Mouse (Mus musculus): ENCODE measurements around the gene Pitpnc1.

Pitpnc1 gene

DNA sequence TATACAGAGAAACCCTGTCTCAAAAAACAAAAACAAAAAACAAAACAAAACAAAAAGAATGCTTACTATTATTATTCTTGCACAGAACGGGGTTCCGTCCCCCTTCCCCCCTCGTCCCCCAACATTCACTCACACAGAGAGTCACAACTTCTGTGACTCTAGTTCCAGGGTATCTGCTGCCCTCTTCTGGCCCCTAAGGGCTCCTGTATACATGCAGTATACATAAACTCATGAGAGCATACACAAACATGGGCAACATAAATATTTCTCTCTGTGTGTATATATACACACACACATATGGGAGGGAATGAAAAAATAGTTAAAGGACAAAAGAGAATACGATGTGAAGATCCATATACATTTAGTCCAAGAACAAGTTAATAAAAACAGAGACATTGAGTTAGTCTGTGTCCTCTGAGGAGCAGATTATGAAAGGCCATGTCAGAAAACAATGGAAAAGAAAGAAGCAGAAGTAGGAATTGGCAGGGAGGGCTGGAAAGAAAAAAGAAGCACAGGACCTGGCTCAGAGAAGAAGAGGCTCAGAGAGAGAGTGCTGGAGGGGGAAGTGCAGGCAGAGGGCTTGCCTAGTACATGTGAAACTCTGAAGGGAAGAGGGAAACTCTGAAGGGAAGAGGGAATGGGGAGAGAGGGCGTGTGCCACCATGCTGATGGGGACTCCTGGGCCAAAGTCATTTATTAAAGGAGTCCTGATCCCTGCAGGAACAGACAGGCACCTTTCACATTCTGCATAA is 68.5 kb downstream of the Pitpnc1 start:
- DNase-seq: no peak

DNA sequence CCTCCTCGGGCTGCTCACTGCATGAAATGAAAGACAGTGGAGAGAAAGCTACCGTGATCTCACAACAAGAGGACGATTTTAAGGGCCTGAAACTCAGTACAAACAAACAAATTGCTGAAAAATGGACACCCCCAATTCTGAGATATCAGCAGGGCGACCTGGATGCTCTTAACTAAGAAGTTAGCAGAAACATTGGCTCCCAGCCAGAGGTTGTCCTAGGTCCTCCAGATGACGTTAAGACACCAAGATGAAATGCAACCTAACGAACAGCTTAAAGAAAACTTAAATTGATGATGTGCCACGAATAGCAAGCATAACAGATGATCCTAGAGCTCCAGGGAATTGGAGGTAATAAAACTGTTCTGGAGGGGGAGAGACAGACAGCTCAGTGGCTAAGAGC is 69.7 kb downstream of the Pitpnc1 start:
- no peak for DNase-seq

DNA sequence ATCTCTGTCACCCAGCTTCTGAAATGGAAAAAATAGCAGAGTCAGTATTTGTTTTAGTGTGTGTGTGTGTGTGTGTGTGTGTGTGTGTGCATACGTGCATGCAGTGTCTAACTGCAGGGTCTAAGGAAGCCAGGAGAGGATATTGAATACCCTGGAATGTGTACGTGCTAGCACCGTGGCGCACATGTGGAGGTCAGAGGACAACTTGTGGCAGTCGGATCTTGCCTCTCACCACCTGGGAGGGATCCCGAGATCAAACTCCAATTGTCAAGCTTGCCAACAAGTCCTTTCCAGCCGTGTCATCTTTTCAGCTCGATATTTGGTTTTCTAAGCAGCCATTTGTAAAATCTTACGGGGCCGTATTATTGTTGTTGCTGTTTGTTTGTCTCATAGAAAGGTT is 70.5 kb downstream of the Pitpnc1 start:
- DNase-seq: no peak

DNA sequence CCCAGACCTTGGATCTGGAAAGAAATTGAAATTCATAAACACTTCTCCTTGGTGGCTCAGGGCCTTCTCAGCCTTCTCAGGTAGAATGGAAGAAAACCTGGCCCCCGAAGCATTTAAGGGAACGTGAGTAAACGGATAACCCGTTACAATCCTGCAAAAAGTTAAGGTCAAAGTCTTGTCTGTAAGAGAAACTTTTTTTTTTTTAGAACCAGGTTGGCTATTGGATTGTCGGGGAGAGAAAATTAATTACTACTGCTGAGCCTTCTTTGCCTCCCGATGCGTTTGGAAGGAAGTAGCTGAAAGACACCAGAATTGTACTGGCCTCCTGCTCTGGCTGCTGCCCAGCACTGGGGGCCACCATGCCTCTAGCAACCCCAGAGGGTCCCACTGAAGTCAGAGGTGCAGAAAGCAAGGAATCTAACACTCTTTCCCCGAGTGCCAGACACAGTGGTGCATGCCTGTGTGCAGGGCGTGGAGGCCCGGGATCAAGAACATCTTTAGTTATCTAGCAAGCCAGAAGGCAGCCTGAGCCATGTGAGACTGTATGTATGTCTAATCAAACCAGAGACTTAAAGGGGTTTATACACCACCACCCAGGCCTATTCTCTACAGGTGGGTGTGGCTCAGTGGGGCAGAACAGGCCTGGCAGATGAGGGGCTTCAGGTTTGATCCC is 73.0 kb downstream of the Pitpnc1 start:
- no peak for DNase-seq

DNA sequence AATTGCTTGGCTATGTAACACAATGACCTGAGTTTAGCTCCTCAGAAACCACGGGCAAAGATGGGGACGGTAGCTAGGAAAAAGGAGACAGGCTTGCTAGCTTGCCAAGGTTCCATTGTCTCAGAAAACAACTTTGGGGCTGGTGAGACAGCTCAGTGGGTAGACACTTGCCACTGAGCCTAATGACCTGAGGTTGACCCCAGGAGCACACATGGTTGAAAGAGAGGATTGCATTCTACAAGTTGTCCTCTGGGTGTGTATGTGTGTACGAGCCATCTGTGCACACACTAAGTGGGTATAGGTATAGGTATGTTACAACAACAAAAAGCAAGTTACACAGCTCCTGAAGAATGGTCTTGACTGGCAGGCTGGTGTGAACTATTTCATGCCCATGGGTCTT is 76.3 kb downstream of the Pitpnc1 start:
- DNase-seq: no peak

DNA sequence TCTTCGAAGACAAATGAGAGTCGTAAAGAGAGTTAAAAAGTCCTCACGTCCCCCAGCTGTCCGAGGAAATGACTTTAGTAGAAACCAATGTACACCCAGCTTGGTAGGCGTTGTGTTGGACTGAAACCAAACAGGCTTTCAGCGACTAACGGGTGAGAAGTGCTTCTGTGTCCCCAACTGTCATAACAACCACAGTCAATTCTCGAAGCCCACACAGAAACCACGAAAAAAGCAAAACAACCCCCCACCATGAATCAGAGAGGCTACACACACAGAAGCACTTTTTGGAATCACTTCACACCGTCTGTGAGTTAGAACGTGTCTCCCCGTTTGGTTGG is 76.7 kb downstream of the Pitpnc1 start:
- DNase-seq: no peak

DNA sequence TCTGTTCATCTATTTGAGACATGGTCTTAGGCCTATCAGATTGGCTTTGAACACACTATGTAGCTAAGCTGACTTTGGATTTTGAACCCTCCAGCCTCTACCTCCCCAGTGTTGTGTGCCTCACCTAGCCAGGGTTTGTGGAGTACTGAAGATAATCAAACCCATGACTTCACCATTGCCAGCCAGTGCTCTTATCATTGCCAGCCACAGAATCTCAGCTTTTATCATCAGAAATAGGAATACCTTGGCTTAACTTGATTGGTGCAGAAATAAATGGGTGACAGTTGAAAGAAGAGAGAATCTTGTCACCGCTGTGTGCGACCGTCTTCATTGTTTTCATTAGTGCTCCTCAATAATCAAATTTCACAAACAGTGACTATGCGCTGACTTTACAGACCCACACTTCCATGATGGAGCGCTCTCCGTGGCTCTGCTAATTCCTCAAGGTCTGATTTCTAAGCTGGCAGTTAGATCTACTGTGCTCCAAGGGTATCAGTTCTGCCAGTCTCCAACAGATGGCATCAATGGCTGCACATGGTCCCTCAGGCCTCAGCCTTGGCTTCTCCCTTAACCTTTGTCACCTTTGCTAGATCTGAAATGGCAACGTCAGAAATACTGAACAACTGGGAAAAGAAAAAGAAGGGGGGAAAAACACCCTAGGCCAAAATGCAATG is 77.2 kb downstream of the Pitpnc1 start:
- DNase-seq: no peak

DNA sequence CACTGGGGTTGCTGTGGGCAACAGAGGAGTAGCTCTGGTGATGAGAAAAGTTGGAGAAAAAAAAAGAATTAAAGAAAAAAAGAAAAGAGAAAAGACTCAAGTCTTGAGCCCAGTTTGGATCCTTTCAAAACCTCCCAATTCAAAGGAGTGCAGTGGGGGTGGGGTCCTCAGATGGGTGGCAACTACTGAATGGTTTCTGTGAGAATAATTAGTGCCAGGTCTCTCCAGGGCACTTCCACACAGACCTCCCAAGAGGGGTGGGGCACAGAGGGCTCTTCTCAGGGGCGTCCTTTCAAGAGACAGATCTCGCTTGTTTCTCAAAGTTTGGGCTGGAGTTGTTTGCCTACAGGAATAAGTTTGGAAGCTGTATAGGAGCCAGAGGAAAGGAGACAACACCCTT is 80.0 kb downstream of the Pitpnc1 start:
- no peak for DNase-seq

DNA sequence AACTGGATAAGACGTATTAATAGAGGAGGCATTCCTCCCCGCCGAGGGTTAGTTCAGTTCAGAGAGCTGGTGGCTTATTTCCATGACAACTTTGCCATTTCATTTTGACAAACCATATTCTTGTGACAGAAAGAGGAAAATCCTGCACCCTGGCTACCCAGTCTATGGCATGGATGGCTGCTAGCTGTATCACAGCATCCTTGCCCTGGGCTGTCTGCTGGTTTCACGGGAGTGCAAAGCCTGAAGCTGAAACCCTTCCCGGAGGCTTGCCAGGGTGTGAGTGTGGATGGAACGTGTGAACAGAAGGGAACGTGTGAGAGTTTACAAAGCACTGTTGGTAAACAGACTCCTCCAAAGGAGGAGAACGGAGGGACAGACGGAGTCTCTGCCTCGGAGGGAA is 80.5 kb downstream of the Pitpnc1 start:
- DNase-seq: peak; percentile 52

DNA sequence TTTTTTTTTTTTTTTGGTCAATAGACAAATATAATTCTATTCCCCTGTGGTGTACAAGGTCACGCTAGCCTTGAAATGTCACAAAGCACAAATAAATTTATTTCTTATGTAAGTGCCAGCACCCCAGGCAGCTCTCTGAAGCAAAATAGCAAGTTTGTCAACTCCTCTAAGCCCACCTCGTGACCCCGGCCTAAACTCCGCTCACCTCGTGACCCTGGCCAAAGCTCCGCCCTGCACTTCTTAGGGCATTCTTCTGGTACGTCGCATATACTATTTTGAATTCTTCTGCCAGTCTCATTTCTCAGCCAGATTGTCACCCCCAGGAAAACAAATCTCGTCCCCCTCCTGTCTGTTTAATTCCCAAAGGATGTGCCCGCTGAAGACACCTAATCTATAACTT is 84.0 kb downstream of the Pitpnc1 start:
- no peak for DNase-seq

DNA sequence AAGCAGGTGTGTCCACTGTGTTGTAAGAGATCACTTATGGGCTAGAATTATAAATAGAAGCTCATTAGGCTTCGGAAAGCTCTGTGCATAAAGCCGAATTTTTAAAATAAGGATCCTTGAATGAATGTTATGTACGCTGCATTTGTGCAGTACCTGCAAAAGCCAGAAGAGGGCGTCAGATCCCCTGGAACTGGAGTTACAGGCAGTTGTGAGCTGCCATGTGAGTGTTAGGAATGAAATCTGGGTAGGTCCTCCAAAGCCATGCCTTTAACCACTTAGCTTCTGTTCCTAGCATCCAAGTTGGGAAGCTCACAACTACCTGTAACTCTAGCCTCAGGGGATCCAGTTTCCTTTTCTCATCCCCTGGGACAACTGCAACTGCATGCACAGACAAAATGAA is 85.2 kb downstream of the Pitpnc1 start:
- peak; percentile 36 for DNase-seq

DNA sequence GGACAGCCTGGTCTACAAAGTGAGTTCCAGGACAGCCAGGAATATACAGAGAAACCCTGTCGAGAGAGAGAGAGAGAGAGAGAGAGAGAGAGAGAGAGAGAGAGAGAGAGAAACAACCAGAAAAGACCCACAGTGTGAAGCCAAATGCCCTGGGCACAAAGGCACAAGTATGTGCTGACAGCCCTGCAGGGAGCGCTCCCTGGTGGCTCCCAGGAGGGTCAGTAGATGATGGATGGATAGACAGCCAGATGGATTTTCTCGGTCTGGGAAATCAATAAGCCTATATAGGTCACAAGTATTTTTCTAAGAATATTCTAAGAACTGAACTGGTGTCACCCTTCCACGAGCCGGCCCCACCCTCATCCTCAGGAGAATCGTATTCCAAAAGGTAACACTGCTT is 86.5 kb downstream of the Pitpnc1 start:
- DNase-seq: no peak

DNA sequence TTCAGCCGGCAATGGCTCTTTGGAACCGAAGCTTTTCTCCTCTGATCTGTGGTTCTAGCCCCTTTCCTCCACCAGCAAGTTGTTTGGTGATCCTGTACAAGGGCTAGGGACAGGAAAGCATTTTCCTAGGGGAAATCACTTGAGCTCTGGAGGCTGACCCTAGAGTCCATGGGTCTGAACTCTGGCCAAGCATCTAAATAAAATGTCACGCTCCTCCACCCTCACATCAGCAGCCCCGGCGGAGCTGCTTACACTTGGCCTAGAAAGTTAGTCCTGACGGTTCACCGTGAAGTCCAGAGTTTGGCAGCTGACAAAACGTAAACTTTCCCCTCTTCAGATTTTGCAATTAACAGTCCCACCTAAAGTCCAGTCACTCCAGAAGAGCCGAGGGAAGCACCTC is 90.5 kb downstream of the Pitpnc1 start:
- no peak for DNase-seq

DNA sequence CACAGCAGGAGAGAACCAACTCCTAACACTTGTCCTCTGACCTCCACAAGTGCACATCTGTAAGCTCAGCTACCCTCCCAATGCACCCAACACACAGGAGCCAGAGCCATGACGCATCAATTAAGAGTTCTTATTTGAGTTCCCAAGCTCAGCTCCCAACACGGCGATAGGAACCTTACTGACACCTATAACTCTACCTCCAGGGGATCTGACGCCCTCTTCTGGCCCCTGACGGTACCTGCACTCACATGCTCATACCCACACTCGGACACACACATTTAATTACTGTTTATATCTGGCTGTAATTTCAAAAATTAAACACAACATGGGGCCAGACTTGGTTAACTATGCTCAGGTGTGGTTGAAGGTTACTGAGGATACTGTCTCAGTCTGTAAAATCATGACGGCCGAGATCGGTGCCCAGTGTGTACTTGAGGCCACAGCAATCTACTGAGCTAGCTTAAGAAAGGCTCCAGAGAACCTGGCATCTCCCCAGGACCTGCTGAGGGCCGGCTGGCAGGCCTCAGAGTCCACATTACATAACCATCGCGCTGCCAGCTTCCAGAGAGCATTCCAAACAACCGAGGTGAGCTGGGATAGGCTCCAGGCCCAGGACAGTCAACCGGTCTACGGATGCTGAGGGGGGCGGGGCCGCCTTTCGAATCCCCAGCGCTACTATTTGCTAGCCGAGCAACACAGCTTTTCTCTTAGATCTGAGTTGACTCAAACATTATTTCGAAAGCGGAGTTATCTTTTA is 91.2 kb downstream of the Pitpnc1 start:
- peak; percentile 35 for DNase-seq

DNA sequence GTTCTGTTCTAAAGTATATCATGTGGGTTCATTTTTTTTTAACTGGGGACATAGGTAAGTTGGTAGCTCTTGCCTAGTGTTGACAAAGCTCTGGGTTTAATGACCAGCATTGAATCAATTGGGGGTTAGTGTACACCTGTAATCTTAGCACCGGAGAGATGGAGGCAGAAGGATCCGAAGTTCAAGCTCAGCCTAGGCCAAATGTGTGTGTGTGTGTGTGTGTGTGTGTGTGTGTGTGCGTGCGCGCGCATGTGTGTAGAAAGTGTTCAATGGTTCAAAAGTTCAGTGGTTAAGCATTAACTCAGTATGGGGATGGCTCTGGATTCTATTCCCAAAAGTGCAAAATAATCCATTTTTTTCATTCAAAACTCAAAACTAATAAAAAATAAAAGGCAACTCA is 93.2 kb downstream of the Pitpnc1 start:
- no peak for DNase-seq

DNA sequence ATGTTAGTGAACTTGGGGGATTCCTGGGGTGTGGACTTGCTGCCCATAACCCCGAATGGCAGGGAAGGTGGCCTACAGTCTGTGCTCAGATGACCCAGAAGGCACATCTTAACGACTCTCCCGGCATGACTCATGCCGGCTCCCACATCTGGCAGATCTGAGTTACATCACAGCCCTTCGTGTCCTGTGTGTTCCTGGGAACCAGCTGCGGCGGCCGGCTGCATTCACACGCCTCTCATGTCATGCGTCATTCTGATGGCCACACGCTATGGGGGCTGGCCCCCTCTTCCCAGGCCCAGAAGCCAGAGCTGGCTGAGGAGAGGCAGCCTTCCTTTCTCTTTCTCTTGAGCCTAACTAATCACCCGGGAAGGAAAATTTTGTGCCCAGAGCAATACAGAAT is 94.2 kb downstream of the Pitpnc1 start:
- DNase-seq: no peak

DNA sequence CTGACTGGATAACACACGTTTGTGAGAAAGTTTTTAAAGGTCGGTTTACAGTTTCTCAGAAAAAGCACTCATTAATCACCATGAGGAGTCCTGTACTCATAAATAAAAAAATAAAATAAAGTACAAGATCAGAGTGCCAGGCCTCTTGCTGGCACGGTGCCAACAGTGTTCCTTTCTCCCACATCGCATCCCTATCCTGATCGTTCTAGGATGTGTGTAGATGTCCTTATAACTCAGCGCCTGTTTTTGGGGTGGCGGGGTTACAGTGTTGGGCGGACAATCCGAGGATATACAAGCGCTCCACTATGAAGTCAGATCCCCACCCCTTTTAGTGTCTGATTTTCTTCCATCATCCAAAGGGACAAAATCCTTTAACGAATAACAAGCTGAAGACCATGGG is 94.7 kb downstream of the Pitpnc1 start:
- DNase-seq: no peak

DNA sequence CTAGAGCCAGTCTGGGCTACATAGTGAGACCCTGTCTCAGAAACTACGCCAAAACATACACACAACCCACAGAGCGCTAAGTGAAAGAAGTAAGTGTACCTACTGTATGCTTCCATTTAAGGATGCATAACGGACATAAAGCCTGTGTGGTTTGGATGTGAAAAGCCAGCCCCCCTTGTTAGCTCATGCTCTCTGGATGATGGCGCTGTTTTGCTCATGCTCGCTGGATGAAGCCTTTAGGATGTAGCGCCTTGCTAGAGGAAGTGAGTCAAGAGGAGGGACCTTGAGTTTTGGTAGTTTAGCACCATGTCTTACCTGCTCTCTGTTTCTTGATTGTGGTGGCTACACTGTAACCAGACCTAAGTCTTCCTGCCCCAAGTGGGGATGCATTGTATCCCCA is 96.9 kb downstream of the Pitpnc1 start:
- no peak for DNase-seq

DNA sequence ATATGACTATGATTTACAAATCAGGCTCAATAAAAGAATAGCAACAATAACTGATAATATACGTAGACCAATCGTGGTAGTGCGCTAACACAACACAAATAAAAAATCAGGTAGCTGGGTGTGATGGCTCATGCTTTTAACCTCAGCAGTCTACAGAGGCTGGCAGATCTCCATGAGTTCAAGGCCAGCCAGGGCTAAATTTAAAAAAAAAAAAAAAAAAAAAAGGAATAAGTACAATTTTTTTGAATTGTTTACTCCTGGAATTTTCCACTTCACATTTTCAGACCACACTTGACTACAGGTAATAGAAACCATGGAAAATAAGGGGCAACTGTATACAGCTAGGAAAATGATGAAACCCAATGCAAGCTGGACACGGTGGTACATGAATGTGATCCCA is 97.3 kb downstream of the Pitpnc1 start:
- DNase-seq: no peak

DNA sequence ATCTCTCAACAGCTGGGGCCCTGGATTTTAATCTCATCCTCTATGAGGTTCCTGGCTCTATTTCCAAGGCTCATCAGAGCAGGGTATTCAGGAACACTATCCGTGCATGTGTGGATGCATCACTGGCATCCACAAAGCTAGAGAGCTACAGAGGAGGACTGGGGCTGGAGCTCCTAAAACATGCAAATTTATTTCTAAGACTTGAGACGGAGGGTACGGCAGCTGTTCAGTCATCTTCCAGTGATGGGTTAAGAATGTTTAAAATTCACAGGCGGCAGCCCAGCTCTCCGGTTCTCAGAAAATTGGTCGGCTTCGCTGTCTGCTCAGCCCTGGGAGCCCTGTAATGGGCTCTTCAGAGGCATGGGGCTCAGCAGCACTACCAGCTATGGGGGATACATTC is 97.8 kb downstream of the Pitpnc1 start:
- DNase-seq: peak; percentile 25

DNA sequence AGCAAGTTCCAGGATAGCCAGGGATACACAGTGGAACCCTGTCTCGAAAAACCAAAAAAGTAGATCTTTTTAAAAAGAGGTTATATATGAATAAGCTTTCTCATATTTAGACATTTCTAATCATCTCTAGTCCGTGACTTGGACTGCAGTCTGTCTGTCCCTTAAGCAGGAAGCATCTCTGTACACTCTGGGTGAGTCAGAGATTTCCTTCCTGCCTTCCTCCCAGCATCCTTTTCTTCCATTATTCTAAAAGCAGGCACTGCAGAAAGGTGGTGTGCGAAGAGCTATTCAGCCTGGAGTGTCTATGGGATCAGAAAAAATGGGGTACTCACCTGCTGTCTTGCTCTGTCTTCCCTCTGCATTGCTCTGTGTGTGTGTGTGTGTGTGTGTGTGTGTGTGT is 100.0 kb downstream of the Pitpnc1 start:
- DNase-seq: no peak

DNA sequence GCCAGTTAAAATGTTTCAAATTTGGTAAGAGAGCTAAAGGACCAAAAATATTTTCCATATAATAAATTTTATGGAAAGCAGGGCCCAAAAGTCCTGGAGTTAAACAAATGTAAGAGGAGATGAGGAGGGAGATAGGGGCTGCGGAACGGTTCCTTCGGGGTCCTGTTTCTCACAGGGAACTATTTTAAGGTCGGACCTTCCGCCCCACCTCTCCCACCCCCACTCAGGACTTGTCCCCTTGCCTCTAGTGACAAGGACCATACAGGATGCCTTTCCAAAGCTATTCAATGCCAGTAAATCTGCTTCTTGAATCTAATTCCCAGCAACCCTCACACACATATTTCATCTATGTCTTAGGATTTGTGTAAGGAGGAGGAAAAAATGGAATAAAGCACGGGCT is 100.8 kb downstream of the Pitpnc1 start:
- DNase-seq: no peak

DNA sequence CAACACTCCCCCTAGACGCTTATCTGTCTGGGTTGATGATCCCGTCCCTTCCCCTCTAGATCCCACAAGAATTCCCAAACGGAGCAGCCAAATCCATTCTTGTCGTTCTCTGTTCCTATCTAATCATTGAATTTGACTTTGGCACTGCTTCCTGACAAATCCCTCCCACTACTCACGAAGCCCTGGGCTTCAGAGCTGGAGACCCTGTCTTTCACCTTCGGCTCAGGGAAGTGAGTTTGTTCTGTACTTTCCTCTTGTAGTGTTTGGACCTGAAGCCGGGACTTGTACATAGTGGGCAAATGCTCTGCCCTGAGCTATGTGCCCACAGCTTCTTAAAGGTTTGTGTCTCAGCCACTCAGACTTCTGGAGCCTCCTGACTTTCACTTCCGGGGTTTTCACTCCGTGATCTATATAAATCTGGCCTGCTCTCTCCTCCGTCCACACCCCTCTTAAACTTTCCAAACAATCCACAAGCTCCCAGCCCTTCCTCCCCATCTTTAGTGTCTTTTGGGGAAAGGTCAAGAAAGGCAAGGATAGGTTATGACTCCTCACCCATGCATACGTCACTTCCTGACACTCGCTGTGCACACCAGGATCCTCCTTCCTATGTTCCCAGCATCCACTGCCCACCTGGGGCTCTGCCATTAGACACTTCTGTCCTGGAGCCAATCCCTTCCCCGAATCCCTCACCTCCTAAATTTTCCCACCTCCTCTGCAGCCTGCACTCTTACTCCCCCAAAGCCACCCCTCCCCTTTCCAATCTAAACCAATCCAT is 104.4 kb downstream of the Pitpnc1 start:
- DNase-seq: no peak

Measured in right cerebral cortex, postnatal 4 days (tissue).